Mouse (Mus musculus): Measurements from ENCODE around the gene Oas1a. TPM values are rescaled to one million over a fixed set of nuclear protein-coding genes. Genes with fewer than 3 reads are reported as not detected.

Oas1a gene
- polyA plus RNA-seq (2012; rRNA removed), result 2.2 and 4.4 TPM in 2 replicates

GRCm38 (mm10) chr5:120906791-120907733 is at the start of gene Oas1a:
TSS of gene Oas1a (minus strand) at chr5:120907521.

GRCm38 (mm10) chr5:120914204-120914603 is 6.9 kb upstream of the Oas1a start, which contains the start of gene Oas1d:
TSS of gene Oas1d (plus strand) at chr5:120914536.

GRCm38 (mm10) chr5:120887413-120887812 is 19.9 kb downstream of the Oas1a start, which contains the start of gene Oas1g:
TSS of gene Oas1g (minus strand) at chr5:120887613.

GRCm38 (mm10) chr5:120861121-120861520 is 46.2 kb downstream of the Oas1a start, which contains the start of gene Oas1h:
TSS of gene Oas1h (plus strand) at chr5:120861421.

DNA sequence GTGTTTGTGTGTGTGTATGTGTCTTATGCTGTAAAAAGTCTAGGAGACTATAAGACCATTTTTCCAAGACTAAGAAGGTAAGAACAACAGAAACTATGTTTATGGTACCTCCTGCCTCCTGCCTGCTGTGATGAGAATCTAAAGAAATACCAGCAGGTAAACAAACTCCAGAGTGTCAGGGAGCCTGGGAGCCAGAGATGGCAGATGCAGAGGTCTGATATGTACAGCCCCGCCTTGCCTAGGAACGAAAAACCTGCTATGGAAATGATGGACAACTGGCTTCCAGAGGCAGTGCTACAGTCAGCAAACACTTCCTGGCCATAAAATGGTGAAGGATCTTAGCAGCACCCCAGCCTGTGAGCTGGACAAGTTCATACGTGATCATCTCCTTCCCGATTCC is 60.3 kb downstream of the Oas1a start, which contains the start of gene Oas1f:
TSS of gene Oas1f (plus strand) at position 301 of the 400 bp plus-strand sequence.

Other genes starting within 250 kb of the Oas1a start
- 0.03 and 0.15 TPM in 2 replicates for gene Dtx1, start 195.6 kb downstream of the Oas1a start, polyA plus RNA-seq (2012; rRNA removed)
- 1.3 and 2.1 TPM in 2 replicates for gene Oas2, start 157.7 kb downstream of the Oas1a start, polyA plus RNA-seq (2012; rRNA removed)
- gene Oas3, start 129.9 kb downstream of the Oas1a start, polyA plus RNA-seq (2012; rRNA removed), result 0.19 and 1.0 TPM in 2 replicates
- gene Oas1e, start 112.0 kb downstream of the Oas1a start, polyA plus RNA-seq (2012; rRNA removed), result 0.01 TPM in 1 of 2 replicates, not detected in the other
- 0.15 and 0.44 TPM in 2 replicates for gene Oas1c, start 95.0 kb downstream of the Oas1a start, polyA plus RNA-seq (2012; rRNA removed)
- gene Oas1f, start 60.2 kb downstream of the Oas1a start, polyA plus RNA-seq (2012; rRNA removed), result not detected in 2 replicates
- gene Oas1h, start 46.1 kb downstream of the Oas1a start, polyA plus RNA-seq (2012; rRNA removed), result not detected in 2 replicates
- 0.72 and 1.6 TPM in 2 replicates for gene Oas1g, start 19.9 kb downstream of the Oas1a start, polyA plus RNA-seq (2012; rRNA removed)
- gene Oas1d, start 7.0 kb upstream of the Oas1a start, polyA plus RNA-seq (2012; rRNA removed), result not detected in 2 replicates
- gene Rph3a, start 102.6 kb upstream of the Oas1a start, polyA plus RNA-seq (2012; rRNA removed), result under 0.01 TPM in 1 of 2 replicates, not detected in the other